Mouse (Mus musculus): ENCODE measurements around the gene Kyat1.

GRCm38 (mm10) chr2:30177700-30178675 is 27.7 kb downstream of the Kyat1 start, which contains the start of gene Spout1:
- peak; percentile 41; the same call in 1 of the 2 replicates for TF ChIP-seq POLR2A (IDR thresholded peaks at IDR 0.05; ENCODE audit: low read depth, low read length)
- no peak for TF ChIP-seq CTCF (IDR thresholded peaks at IDR 0.05; ENCODE audit: extremely low read depth, insufficient read depth, insufficient read length, insufficient replicate concordance)
